In genomic region chr2:27621741-27622140, GRCm38 (mm10) we compare ENCODE assay signal across 24 mouse cellular contexts.
"Had no signal": no experiment of that assay in that cellular context is flagged by ENCODE, and none has a peak within 500 bp of the region (broad histone marks: within the 10 kb centered on the region; RNA-seq: fewer than 3 reads in every experiment).

No protein-coding gene starts in this region.

- H3K9me3 ChIP-seq: kidney, embryonic 15.5 days; limb, embryonic 12.5 days; limb, embryonic 15.5 days; lung, embryonic 15.5 days; megakaryocyte, embryonic 14.5 days; midbrain, embryonic 12.5 days; midbrain, embryonic 15.5 days; neural tube, embryonic 12.5 days; neural tube, embryonic 15.5 days had no signal

- H3K36me3 ChIP-seq: kidney, embryonic 15.5 days; limb, embryonic 12.5 days; limb, embryonic 15.5 days; lung, embryonic 15.5 days; midbrain, embryonic 12.5 days; midbrain, embryonic 15.5 days; neural tube, embryonic 12.5 days; neural tube, embryonic 15.5 days had no signal

- H3K4me3 ChIP-seq: kidney, embryonic 15.5 days; left cerebral cortex, adult 2 months; limb, embryonic 12.5 days; limb, embryonic 15.5 days; lung, embryonic 15.5 days; megakaryocyte, embryonic 14.5 days; midbrain, embryonic 12.5 days; midbrain, embryonic 15.5 days; neural tube, embryonic 12.5 days; neural tube, embryonic 15.5 days had no signal

- H3K4me1 ChIP-seq: megakaryocyte, embryonic 14.5 days; midbrain, embryonic 12.5 days; midbrain, embryonic 15.5 days had no signal

- H3K27me3 ChIP-seq: kidney, embryonic 15.5 days; limb, embryonic 15.5 days; lung, embryonic 15.5 days; midbrain, embryonic 15.5 days; neural tube, embryonic 12.5 days; neural tube, embryonic 15.5 days had no signal

- H3K9ac ChIP-seq: kidney, embryonic 15.5 days; limb, embryonic 12.5 days; limb, embryonic 15.5 days; liver, embryonic 14.5 days; lung, embryonic 15.5 days; midbrain, embryonic 12.5 days; midbrain, embryonic 15.5 days; neural tube, embryonic 12.5 days; neural tube, embryonic 15.5 days had no signal

- DNase-seq: kidney, adult 8-10 months; kidney, postnatal 10 days; layer of hippocampus, postnatal 36 days; lung, adult 18-20 months; lung, postnatal 10 days; lung, postnatal 36 days; right cerebral cortex, adult 18-20 months; right cerebral cortex, postnatal 14 days; right cerebral cortex, postnatal 4 days; thymus, adult 2 months; thymus, postnatal 14 days; thymus, postnatal 4 days had no signal

- H3K27ac ChIP-seq: kidney, embryonic 15.5 days; left cerebral cortex, adult 2 months; limb, embryonic 15.5 days; liver, embryonic 14.5 days; lung, embryonic 15.5 days; midbrain, embryonic 12.5 days; midbrain, embryonic 15.5 days; neural tube, embryonic 12.5 days; neural tube, embryonic 15.5 days; stomach, postnatal 0 days had no signal

- ATAC-seq: midbrain, embryonic 15.5 days had no signal

- H3K4me2 ChIP-seq: kidney, embryonic 15.5 days; limb, embryonic 12.5 days; limb, embryonic 15.5 days; lung, embryonic 15.5 days; midbrain, embryonic 12.5 days; midbrain, embryonic 15.5 days; neural tube, embryonic 12.5 days; neural tube, embryonic 15.5 days had no signal
